Mouse (Mus musculus) adipocyte (in vitro differentiated cells): ENCODE measurements around the gene Cyp2d10.
"Not testable (repeated sequence)": the region's sequence is repeated elsewhere in the genome, so short reads cannot be mapped to it uniquely, and the experiment has no call there.

ENCODE experiments used
- DNase-seq: peaks from one replicate; pipeline ENCODE4 v3.0.0-alpha.2; 2016; ENCODE audit warnings: low spot score

The Cyp2d10 gene

GRCm38 (mm10) chr15:82401516-82401915 is 5.5 kb downstream of the Cyp2d10 start:
- DNase-seq = no peak

GRCm38 (mm10) chr15:82395955-82396354 is 11.0 kb downstream of the Cyp2d10 start:
- not testable (repeated sequence) for DNase-seq

GRCm38 (mm10) chr15:82393922-82394321 is 13.1 kb downstream of the Cyp2d10 start, which contains the start of gene Cyp2d11:
Gene Cyp2d11, minus strand, starts transcription at chr15:82394022.
- not testable (repeated sequence) for DNase-seq

- DNase-seq = not testable (repeated sequence)
Observed at GRCm38 (mm10) chr15:82389916-82390315, 17.1 kb downstream of the Cyp2d10 start.

- DNase-seq = no peak
Observed at GRCm38 (mm10) chr15:82385729-82386128, 21.3 kb downstream of the Cyp2d10 start.

GRCm38 (mm10) chr15:82382441-82382840 is 24.6 kb downstream of the Cyp2d10 start:
- DNase-seq = no peak

- DNase-seq = no peak
Observed at GRCm38 (mm10) chr15:82380714-82381062, 26.3 kb downstream of the Cyp2d10 start.

- DNase-seq = no peak
Observed at GRCm38 (mm10) chr15:82379871-82380713, 26.9 kb downstream of the Cyp2d10 start, which contains the start of gene Cyp2d22. Gene Cyp2d22, minus strand, starts transcription at chr15:82380260.

- DNase-seq = no peak
Observed at GRCm38 (mm10) chr15:82379511-82379870, 27.5 kb downstream of the Cyp2d10 start.

- DNase-seq = no peak
Observed at GRCm38 (mm10) chr15:82378261-82379180, 28.5 kb downstream of the Cyp2d10 start.

- no peak for DNase-seq
Observed at GRCm38 (mm10) chr15:82377701-82378100, 29.3 kb downstream of the Cyp2d10 start.

- DNase-seq = no peak
Observed at GRCm38 (mm10) chr15:82376393-82377138, 30.4 kb downstream of the Cyp2d10 start.

GRCm38 (mm10) chr15:82375855-82376254 is 31.1 kb downstream of the Cyp2d10 start:
- DNase-seq = no peak

- DNase-seq = no peak
Observed at GRCm38 (mm10) chr15:82374437-82374836, 32.6 kb downstream of the Cyp2d10 start.

GRCm38 (mm10) chr15:82372991-82373390 is 34.0 kb downstream of the Cyp2d10 start:
- DNase-seq = no peak

- DNase-seq = no peak
Observed at GRCm38 (mm10) chr15:82372446-82372845, 34.5 kb downstream of the Cyp2d10 start.

- no peak for DNase-seq
Observed at GRCm38 (mm10) chr15:82368851-82369250, 38.1 kb downstream of the Cyp2d10 start.

- no peak for DNase-seq
Observed at GRCm38 (mm10) chr15:82368146-82368545, 38.8 kb downstream of the Cyp2d10 start.

GRCm38 (mm10) chr15:82364561-82364960 is 42.4 kb downstream of the Cyp2d10 start:
- DNase-seq = not testable (repeated sequence)

- not testable (repeated sequence) for DNase-seq
Observed at GRCm38 (mm10) chr15:82363801-82364200, 43.2 kb downstream of the Cyp2d10 start.

- DNase-seq = no peak
Observed at GRCm38 (mm10) chr15:82362234-82362633, 44.8 kb downstream of the Cyp2d10 start.

- no peak for DNase-seq
Observed at GRCm38 (mm10) chr15:82361459-82362018, 45.5 kb downstream of the Cyp2d10 start.
